Mouse (Mus musculus) layer of hippocampus, adult 9-10 months (tissue): ENCODE results near the gene Snx9.

Experiments
- DNase-seq: peaks from one replicate; pipeline ENCODE4 v3.0.0; 2022; ENCODE audit warnings: low spot score

The Snx9 gene

DNA sequence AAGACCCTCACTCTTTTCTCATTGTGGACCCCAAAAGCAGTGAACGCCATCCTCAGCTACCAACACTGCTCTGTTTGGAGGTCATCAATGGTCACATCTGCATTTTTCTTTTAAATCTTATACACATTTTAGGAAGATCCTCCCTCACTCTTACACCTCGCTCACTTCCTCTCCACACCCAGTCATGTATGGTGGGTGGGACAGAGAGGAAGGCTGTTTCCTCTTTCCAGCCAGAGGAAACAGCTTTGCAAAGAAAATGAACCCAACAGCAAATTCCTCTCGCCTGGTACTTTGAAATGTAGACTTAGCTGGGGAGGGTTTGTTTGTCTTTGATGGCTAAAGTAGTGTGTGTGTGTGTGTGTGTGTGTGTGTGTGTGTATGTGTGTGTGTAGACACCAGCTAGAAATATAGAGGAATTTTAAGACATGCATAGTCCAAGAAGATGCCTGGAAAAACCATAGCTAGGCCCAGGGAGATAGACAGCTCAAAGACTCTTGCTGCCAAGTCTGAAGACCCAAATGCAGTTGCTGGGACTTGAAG is 33.2 kb upstream of the Snx9 start:
- no peak for DNase-seq

DNA sequence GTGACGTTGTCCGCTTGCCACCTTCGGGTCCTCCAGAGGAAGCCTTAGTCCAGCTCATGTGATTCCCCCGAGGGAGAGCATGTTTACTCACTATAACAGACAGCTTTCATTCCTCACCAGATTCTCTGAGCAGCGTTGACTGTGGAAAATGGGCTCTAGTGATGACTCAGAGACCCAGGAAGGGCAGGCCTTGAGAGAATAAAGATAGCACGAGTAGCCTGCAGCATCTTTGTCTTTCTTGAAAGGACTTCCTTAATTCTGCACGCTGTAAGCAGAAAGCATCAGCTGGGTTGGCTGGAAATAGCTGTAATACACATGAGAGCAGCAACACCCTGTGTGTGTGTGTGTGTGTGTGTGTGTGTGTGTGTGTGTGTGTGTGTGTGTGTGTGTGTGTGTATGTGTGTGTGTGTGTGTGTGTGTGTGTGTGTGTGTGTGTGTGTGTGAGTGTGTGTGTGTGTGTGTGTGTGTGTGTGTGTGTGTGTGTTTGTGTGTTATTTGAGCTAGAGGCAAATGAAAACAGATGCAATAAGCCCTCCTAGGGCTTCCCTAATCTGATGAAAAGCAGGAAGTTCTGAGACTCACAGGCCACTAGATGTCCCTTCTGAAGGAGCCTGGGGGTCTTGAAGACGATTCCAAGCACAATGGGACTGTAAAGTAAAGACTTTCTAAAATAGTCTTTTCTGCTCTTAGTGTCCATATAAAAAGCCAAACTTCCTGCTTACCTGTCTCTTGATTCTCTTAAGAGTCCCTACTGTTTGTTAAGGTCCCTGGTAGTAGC is 27.1 kb upstream of the Snx9 start:
- DNase-seq = no peak

DNA sequence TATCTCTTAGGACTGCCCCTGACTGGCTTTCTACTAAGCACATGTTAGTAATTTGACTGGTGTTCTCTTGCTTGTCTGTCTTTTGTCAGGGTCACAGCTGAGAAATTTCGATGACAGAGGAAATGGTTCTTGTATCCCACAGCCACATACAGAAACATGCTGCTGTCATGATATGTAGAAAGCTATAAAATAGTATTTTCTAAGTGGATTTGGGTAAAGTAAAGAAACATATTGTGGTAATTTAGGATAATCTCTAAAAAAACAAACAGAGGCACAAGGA is 26.5 kb upstream of the Snx9 start:
- DNase-seq = no peak

DNA sequence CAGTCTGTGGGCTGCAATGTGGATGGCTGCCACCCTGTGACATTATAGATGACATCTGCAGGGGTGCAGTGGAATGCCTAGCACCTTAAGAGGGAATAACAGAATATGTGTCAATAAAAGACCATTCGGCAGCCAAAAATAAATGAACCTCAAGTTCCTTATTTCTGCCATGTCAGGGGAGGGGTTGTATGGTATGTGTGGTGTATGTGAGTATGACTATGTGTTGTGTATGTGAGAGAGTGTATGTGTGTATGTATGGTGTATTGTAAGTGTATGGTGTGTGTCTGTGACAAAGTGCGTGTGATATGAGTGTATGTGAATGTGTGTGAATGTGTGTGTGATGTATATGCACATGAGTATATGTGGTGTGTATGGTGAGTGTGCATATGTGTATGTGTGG is 23.3 kb upstream of the Snx9 start:
- no peak for DNase-seq

DNA sequence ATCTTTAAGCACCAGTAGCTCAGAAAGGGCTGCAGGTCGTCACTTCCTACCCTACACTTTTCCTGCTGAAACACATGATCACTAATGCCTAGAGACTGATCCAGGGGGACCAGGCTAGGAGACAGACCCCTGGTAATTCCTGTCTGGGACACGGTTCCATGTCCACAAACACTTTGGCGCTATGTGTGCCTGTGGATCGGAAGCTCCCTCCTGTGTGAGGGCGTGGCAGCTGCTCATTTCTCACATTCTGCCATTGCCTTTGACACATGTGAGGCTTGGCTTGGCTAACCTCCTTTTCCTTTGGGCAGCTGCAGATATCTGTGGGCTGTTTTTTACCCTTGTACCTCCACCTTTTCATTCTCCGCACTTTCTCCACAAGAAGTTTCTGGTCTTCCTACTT is 22.0 kb upstream of the Snx9 start:
- DNase-seq = no peak

DNA sequence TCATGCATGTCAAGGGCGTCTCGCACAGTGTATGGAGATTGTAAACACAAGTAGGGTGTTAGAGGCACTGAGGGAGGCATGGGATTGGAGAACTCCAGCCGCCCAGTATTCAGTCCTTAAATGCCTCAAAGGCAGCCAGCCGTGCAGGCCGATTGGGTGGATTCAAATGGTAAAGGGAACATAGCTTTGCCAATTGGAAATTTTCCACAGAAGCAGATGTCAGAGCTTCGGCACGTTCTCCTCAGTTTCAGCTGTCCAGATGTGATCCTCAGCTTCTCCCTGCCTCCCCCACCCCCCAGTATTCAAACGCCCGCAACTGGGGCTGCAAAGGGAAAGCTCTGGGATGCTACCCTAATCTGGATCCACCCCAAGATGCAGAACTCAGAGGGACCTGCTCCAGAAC is 21.3 kb upstream of the Snx9 start:
- DNase-seq = no peak

DNA sequence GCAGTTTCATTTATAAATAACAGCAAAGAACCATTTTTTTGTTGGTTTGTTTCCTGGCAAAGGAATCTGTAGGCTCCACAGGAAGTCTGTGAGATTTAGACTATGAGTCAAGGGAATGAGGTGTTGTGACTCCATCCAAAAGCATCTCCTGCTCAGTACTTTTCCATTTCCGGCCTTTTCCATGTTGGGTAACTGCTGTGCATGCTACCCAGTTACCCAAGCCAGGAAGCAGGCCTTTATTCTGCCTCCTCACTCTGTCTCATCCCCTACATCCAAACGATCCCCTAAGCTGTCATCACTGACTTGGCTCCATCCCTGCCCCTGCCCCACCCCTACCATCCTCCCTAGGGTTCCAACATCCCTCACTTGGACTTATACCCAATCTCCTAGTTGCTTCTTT is 18.6 kb upstream of the Snx9 start:
- DNase-seq = no peak

DNA sequence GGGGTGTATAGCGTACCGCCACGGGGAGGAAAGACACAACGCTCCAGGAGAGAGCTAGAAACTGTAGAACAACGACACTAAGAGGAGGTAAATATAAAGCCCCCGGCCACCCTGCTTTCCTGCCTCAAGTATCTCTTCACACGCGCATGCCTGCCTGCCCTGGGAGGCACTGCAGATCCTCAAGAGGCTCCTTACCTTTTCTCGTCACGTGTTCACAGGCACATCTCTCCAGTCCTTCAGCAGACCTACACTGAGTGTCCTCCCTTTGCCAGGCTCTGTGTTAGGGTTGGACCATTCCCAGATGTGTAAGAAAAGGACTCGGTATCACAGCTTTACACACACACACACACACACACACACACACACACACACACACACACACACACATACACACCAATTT is 18.1 kb upstream of the Snx9 start:
- no peak for DNase-seq

DNA sequence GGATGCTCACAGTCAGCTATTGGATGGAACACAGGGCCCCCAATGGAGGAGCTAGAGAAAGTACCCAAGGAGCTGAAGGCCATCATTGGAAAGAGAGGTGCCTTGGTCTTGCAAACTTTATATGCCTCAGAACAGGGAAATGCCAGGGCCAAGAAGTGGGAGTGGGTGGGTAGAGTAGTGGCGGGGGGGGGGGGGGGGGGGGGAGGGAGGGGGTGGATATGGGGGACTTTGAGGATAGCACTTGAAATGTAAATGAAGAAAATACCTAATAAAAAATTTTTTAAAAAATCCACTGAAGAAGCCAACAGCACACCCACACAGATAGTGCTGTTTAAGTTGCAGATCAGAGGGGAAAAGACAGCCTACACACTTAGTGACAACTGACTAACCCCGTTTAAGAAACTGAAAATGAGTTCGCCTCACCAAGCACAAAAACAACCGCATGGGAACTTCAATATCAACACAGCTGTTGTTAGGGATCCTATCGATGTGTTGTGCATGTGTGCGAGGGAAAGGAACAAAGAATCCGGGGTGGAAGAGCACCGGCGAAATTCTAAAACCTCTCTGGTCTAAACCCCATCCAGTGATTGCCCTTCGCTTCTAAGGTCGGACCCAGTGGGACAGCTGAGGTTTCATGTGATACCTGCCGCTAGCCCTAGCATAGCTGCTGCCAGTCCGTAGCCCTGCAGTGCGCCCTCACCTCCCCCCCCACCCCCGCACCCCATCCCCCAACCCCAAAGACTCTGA is 13.1 kb upstream of the Snx9 start:
- DNase-seq = no peak

DNA sequence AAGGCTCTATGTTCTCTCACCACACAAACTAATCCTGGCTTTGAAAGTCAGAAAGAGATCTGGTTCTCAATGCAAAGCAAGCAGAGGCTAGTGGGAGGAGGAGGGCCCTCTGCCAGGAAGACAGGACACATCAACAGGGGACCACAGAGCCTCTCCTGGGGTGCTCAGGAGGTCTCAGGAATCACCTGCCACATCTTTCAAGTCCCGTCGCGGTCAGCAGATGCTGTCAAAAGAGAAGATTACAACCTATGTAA is 12.6 kb upstream of the Snx9 start:
- no peak for DNase-seq

DNA sequence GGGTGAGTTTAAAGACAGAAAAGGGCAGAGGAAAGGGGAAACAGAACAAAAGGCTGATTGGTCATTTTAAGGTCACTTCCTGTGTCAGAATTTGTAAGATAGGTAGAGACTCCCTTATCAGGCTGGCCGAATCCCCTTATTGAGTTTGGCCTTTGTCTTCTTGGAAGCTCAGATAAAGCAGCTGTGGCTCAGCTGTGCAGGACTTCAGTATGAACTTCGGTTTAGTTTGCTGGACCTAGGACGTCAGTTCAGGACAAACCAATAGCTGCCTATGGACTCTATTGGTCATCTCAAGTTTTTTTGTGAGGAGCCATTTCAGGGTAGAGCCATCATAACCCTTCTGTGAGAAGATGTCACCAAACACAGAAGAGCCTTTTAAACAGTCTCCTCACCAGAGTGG is 12.2 kb upstream of the Snx9 start:
- no peak for DNase-seq

DNA sequence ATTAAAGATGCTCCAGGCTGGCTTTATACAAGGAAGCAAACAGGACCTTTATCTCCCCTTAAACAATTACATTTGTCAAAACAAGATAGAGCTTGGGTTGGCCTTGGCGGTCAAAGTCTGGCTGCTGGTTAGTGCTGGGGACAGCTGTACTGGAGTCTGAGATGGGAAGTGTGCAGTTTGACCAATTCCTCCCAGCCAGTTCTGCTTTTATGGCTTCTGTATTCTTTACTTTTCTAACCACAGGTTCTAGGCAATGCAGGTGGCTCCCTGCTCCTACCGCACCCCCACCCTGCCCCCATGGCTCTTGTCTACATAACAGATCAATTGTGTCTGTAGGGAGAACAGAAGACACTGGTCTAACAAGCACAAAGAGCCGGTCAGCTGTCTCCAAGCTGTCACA is 11.2 kb upstream of the Snx9 start:
- no peak for DNase-seq

DNA sequence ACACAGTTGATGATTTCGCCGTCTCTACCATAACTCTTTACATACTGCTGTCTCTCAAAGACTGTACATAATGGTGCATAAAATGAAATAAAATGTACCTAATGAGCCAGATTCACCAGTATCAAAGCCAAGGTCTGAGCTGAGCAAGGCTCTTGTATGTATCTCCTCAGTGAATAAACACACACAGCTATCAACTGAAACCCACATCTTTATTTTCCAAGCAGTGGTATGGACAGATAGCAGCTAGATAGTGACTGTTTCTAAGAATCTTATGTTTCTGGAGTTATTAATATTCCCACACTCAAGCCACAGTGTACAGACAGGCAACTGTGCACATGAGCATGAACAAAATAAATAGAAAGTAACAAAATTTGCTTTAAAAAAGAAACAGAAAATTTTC is 10.7 kb upstream of the Snx9 start:
- no peak for DNase-seq

DNA sequence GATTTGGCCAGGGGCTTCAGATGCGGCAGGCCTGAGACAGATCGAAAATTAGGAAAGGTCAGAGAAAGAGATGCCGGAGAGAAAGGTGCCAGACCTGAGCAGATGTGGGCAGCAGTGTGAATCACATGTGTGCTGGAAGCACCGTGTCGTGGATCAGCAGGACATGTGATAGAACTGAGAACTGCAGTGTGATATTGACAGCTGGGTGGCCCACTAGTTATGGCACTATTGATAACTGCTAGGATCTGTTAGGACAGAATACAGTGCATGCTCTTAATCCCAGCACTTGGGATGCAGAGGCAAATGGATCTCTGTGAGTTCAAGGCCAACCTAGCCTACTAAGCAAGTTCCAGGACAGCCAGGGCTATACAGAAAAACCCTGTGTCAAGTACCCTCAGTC is 10.3 kb upstream of the Snx9 start:
- no peak for DNase-seq

DNA sequence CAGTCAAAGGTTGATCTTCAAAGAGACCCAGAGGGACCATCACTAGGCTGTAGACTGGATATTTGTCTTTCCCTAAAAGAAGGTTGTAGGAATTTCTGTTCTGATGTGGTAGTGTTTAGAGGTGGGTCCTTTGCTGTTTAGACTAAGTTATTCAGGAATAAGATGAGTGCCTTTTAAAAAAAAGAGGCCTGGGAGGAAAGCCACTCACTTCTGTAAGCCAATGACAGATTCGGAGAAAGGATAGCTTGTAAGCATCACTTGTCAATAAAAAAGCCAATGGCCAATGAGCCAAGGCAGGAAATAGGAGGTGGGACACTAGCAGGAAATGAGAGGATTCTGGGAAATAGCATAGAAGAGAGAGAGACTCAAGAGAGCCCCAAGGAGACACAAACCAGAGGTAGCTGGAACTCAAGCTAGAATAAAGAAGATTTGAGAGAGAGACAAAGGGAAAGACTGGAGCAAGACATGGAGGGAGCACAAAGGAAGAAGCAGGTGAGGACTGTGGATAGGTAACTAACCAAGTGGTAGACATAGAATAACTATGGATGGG is 9.8 kb upstream of the Snx9 start:
- DNase-seq = no peak

DNA sequence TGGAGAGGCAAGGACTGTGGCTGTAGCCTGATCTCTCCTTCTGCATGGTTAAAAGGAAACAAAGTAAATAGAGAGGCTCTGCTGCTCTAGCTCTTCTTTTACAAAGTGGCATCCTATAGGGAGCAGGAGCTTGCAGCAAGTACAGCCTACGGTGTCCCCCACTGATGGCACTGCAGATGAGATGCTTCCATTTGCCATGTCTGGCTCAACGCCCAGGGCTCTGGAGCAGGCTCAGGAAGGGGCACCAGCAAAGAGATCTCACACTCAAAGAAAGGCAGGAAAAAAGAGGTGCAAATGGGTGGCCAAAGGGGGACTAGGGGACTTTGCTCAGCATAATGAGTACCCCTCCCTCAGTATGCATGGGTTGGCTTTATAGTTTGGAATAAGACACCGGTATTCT is 7.0 kb upstream of the Snx9 start:
- no peak for DNase-seq

DNA sequence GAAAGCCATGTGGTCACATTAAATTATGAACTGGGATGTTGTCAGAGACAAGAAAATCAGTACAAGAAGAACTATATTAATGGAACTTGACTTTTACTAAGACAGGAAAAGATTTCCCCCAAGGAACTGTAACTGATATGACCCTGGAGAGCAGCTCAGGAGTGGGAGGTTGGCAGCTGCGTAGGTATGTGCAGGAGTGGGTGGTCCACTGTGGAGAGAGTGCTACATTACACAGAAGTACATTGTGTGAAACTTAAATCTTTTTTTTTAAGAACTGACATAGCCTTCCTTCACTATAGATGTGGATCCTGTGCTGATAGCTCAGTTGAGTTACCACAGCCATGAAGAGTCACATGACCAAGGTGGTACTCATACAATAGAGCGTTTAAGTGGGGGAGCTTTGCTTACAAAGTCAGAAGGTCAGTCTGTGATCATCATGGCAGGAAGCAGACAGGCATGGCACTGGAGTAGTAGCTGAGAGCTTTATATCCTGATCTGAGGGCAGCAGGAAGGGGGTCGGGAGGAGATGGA is 6.3 kb upstream of the Snx9 start:
- DNase-seq = no peak

DNA sequence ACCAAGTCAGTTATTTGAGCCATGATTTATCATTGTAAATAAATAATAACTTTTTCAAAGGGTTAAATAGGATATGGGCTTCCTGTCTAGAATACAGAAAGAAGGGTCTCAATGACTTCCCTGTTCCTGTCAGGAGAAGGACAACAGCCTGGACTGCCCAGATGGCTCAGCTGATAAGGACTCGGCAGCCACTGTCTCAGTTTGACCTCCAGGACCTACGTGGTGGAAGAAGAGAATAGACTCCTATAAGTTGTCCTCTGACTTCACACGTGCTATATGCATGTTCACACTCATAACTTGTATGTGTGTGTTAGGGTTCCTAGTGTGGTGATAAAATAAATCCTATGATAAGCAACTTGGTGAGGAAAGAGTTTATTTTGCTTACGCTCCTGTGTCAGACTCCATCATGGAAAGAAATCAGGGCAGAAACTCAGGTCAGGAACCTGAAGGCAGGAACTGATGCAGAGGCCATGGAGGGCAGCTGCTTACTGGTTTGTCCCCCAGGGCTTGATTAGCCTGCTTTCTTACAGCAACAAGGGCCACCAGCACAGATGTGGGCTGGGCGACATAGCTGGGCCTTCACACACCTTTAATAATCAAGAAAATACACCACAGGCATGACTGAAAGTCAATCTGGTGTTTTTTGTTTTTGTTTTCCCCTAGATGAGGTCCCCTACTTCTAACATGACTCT is 1.4 kb upstream of the Snx9 start:
- DNase-seq = no peak

DNA sequence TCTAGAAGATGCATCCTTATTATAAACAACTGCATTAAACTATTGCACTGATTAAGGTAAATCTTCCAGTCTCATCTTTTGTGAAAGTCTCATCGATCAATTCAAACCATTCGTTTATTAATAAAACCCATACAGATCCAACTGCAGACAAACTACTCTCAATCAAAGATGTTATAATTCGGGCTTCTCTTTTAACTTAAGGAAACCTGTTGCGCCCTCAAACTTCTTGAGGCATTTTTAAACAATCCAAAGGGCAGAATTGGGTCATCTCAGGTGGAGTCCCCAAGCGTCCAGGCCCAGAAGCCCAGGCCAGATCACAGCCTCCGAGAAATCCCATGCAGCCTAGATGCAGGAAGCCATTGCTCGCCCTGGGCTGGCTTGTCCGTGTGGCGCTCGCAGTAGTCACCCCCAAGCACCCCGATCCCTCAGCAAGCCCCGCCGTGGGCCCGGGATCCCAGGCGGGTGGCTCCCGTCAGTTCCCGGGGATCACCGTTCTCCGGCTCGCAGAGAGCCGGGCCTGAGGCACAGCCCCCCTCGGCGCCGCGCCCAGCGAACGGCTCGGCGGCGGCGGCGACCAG is 490 bp upstream of the Snx9 start:
- DNase-seq = no peak

DNA sequence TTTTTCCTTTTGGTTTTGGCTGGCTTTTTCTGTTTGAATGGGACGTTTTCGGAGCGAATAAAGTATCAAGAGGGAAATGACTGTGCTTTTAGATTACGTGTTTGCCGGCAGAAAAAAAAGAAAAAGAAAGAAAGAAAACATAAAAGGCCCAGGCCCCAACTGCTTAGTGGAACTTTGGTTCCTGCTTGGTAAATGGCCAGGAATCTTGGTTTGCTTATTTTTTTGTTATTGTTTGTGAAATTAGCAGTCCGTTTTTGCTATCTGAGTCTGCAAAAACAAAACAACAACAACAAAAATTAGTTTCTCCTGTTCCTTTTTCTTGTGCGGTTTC is 779 bp downstream of the Snx9 start:
- no peak for DNase-seq

DNA sequence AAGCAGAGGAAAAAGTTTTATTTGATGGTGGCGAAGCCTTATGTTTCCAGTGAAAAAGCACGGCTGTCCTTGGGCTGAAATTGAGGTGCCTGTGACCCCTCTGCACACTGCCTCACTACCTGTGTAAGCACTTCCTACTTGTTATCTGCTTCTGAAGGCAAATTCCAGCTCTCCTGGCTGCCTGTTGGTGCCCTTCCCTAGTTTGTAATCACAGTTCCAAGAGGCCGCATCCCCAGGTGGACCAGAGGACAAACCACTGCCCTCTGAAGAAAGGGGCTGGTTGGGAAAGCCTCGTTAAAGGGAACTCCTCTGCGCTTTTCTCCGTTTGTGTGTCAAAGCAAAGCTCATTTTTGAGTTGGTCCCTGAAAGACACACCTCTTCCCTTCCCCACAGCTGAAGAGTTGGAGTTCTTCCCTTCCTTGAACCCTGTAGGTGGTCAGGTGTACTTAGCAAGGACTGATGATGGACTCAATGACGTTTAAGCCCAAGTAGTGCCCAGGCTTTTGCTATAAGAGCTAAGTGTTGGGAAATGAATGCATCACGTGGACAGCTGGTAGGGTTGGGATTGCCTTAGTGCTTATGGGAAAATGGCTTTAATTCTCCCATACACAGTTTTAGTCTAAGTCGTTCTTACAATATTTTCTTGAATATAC is 2.0 kb downstream of the Snx9 start:
- no peak for DNase-seq

DNA sequence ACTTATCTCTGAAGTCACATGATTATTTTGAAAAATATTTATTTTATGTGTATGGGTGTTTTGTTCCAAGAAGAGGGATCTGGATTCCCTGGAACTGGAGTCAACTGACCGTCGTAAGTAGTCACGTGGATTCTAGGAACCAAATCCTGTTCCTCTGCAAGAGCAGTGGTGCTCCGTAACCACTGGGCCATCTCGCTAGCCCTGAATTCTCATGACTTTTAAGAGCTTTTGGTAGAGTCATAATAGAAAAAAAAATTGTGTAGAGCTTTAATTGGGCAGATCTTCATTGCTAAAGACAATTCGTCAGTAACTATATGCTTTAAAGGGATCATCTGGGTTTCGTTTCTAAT is 2.5 kb downstream of the Snx9 start:
- no peak for DNase-seq
